Mouse (Mus musculus): Measurements from ENCODE around the gene Pik3ip1.

Pik3ip1 gene

GRCm38 (mm10) chr11:3337961-3338360 is 7.8 kb downstream of the Pik3ip1 start:
- DNase-seq = no peak

GRCm38 (mm10) chr11:3341476-3341875 is 11.3 kb downstream of the Pik3ip1 start:
- no peak for DNase-seq

DNA sequence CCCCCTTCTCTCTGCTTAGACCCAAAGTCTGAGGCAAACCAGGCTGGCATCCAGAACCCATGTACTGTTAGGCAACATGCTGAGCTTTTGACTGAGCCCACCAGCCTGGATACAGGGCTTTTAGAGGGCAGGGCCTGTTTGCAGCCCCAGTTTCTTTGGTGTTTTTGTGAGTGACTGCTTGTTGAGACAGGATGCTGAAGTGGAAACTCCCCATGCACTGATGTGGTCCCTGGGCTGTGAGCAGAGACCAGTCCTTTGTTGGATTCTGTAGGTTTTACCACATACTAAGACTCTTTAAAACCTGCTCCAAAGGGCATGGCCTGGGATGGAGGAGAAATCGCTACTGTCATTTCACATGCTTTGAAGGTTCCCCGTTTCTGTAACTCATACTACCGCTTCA is 14.7 kb downstream of the Pik3ip1 start:
- DNase-seq = no peak

DNA sequence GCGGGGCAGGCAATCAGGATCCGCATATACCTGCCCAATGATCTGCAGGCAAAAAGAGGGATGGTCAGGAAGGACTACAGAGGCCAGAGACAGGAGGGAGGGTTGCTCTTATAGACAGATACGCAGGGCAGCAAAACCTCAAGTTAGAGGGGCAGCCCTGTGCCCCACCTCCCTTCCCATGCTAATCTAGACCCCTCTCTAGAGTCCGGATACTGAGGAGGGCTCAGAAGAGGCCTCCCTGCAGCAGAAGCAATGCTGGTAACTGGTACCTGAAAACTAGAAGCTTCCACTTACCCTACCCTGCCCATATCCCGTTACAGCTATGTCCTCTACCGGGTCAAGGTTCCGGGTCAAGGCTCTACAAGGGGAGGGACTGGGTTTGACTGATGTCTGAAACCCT is 16.1 kb downstream of the Pik3ip1 start:
- no peak for DNase-seq

DNA sequence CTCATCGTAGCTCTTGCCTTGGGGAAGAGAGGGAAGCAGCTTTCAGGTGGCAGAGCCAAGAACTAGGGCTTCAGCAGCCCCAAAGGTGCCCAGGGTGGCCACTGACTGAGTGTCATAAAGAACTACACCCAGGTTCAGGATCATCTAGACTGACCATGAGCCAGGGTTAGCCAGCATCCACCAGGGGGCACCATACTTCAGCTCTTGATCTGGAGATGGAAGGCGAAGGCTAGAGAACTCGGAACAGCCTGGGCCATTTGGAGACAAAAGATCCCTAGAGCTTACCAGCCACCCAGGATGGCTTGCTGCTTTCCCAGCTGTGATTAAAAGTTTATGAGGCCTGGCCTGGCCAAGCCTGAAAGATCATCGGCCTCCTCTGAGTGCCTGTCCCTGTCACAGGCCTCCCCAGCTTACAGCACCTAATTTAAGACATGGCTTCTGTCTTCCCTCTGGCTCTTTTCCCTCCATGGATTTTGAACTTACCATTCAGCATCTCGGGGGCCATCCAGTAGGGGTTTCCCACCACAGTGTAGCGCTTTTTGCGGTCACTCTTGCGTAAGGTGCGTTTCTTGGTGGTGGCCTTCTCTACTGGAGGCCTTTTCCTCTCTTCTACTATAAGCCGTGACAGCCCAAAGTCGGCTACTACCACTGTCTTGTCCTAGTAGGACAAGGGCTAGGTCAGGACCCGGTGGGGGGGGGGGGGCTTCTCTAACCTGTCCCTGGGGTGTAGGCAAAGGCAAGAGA is 17.1 kb downstream of the Pik3ip1 start:
- peak; percentile 92 for DNase-seq

- DNase-seq = no peak
Observed at GRCm38 (mm10) chr11:3347835-3348195, 17.6 kb downstream of the Pik3ip1 start.

GRCm38 (mm10) chr11:3348576-3349342 is 18.6 kb downstream of the Pik3ip1 start:
- peak in 1 of 2 experiments; percentile 34 for DNase-seq

DNA sequence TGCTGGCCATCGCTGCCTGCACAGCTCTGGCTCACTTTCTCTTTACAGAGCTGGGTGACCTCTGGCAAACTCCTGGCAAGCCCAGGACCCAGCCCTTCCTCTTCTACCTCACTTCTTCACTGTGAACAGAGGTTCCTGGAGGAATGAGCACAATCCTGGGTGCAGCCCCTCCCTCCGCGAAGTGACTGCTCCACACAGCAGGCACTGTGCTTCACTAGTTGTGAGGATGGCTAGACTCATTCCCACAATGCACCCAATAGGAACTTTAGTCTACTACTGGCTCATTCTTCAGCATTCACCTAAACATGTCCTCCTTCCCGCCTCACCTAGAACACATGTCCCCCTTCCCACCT is 19.1 kb downstream of the Pik3ip1 start:
- no peak for DNase-seq

DNA sequence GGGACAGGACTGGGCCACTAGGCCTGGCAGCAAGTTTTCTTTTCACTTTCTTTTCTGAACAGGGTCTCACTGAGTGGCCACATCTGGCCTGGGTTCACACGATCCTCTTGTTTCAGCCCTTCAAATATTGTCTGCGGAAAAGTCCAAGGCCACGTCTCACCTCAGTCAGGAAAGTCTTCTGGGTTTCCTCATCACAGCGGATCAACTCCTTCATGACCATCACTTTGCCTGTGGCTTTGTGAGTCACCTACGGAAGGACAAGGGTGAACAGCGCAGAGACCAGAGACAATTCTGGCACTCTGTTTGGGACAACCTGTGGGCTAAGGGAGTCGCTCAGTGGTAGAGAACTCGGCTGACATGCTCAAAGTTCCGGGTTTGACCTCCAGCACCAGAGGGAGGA is 21.9 kb downstream of the Pik3ip1 start:
- no peak for DNase-seq

DNA sequence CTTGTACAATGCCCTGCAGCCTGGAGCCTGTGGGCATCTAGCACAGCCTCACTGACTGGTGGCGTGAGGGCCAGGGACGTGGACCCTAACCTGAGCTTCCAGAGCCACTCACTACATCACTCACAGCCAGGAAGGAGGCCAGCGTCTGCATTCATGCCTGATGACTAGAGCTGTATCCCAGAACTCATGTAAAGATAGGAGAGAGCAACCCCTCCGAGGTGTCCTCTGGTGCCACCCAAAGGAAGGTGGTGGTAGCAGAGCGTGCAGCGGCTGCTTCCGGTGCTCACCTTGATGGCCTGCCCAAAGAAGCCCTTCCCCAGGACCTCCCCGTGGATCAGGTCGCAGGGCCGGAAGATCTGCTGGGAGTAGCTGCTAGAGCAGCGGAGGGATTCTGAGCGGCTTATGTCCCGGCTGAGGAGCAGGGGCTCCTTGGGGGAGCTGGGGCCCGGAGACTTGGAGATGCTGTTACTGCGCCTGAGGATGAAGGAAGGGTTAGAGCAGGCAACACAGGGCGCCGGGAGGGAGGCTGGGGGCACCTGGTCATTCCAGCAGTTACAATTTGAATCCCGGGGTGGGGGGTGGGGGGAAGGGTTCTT is 22.9 kb downstream of the Pik3ip1 start:
- DNase-seq = no peak

GRCm38 (mm10) chr11:3362854-3363253 is 32.7 kb downstream of the Pik3ip1 start:
- no peak for DNase-seq

DNA sequence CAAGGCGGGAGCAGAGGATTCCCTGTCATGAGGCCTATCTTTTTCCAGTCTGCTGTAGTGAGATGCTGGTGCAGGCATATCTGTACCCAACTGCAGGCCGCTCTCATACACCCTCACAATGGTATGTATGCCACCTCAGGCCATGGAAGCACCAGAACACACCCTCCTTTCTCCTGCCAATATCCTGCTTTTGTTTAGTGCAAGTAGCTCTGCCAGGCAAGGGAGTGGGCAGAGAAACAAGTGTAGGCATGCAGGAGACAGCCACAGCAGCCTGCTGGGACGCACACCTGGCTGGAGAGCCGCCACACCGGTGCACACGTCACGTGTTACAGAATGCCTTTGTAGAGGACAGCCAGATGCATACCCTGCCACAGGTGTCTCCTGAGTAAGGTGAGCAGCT is 36.2 kb downstream of the Pik3ip1 start:
- no peak for DNase-seq

DNA sequence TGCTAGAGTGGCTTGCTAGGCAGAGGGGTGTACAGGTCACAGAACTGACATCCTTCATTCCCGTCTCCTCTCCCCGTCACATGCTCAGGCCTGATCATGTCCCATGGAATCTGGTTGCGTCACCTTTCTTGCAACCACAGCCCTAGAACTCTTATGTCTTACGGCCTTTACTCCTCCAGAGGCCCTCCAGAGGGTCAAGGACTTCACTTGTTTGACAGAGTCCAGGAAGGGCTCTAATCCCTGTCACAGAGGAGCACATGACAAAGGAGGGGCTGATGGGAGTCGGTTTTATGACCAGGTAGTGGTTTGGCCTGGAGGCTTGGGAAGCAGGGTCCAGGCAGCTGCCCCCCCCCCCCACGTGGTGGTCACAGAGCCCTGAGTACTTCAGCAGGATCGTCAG is 38.8 kb downstream of the Pik3ip1 start:
- no peak for DNase-seq

DNA sequence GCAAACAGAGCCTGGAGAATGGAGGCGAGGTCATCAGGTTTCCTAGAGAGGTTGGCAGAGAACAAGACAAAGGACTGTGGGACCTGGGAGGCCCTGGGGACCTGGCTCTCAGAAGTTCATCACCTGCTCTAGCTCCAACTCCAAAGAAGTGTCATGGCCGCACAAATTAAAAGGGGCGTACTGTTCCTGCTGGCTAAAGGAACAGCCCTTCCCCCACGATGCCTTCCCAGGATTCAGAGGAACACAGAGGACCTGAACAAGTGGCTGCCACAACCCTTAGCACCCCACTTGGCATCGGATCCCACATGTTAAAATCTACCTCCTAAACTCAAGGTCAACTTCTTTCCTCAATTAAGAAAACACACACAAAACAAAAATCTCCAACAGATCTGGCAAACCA is 39.2 kb downstream of the Pik3ip1 start:
- DNase-seq = no peak

GRCm38 (mm10) chr11:3370162-3370561 is 40.0 kb downstream of the Pik3ip1 start:
- DNase-seq = no peak

DNA sequence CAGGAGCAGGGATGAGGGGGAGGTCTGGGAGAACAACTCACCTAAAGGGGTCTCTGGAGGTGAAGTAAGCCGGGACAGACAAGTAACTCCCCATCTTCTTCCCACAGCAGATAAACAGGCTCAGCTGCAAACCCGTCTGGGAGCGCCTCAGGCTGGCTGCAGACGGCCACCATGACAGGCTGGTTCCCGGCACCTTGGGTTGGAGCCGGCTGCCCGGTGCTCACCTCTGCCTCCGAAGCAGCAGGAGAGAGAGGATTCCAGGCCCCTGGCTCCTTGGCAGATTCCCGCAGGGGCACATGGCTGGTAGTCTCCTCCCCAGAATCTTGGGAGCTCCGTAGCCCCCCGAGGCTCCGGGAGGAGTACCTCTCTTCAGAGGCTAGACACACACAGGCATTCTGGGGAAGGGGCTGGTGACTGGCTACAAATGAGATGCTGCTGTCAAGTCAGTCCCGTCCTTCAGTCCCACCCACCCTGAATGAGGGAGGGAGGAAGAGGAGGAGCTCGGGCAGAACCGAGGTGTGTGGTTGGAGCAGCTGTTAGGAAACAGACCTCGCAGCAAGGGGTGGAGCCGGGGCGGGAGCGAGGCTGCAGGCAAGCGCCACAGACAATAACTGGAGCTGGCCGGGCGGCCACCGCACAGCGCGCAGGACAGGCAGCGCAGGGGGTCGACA is 40.9 kb downstream of the Pik3ip1 start:
- DNase-seq = peak; percentile 84 to 92

DNA sequence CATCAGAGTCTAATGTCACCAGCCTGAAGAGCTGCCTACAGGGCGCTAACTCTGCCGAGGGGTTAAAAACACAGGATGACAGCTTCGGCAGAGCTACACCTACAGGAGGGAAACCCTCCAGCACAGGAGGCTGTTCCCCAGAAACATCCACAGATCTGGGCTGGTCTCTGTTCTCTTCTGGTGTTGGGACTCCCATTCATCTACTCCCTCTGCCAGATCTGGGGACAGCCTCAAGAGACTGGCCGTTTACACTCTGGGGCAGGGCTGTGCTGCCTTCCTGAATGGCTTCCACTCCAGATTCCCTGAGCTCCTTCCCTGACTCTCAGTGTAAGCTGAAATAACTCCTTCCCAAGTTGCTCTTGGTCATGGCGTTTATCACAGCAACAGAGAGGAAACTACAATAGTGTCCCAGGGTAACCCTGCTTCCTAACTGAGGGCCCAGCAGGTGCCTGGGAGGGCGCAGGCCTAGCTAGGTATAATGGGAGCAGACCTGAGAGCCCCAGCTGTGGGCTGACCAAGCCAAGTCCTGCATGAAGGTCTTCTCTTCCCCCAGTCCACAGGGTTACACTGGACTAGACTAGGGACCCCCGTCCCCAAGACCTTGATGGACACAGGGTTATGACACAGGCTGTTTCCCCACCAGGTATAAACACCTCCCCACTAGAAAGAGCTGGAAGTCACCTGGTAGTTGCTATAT is 41.5 kb downstream of the Pik3ip1 start:
- peak in 1 of 2 experiments; percentile 23 for DNase-seq

DNA sequence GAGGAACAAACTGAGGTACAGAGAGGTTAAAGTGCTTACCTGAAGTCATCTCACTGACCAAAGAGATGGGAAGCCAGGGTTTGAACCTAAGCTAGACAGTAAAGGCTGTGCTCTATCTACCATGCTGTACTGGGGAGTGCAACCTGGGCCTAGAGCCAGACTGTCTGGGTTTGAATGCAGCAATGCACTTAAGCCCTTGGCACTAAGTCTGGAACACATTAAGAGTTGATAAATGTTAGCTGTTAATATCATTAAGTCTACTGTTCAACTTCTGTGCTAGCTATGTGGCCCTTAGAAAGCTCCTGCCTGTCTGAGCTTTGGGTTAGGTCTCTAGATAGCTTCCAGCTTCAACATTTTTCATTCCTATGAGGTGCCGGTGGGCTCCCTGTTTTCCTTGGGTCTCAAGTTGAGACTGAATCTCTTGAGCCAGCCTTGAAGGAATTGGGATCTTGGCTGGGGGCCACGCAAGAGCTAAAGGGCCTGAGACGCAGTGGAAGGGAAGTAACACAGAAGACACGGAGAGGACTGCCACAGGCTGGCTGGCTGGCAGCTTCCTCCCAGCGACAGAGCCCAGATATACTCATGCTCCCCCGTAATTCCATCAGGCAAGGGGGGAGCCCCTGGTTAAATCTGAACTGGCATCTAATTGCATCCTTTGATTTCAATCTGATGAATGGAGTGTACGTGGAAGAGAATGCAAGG is 43.5 kb downstream of the Pik3ip1 start:
- DNase-seq = no peak

- no peak for DNase-seq
Observed at GRCm38 (mm10) chr11:3374293-3374645, 44.1 kb downstream of the Pik3ip1 start.

DNA sequence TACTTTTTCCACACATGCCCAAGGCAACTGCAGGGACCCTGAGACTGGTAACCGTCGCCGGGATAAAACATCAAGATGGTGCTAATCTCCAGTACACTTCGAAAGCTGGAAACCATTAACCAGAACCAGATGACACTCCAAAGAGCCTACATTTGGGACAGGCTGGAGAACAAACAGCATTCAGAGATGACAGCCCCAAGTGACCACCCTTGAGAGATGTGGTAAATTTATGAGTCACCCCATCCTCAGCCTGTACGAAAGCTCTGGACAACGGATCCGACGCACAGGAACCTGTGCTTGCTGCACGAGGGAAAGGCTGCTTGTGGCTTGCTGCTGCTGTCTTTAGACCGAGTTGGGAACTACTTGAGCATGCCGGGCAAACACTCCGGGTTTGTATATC is 44.5 kb downstream of the Pik3ip1 start:
- DNase-seq = no peak

DNA sequence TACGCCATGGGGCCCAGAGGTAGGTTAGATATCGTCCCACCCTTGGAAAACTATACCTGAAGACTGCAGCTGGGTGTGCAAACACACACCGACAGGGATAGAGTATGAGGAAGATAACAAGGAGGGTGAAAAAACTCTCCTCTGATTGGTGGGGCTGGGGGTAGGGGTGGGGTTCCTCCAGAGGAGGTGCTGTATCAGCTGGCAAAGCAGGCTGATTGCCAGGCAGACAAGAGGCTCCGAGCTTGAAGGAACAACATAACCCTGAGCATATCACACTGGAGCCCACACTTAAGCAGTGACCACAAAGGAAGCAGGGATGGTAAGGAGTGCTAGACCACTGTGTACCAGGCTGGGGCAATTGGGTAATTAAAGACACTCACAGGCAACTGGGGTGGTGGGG is 49.2 kb downstream of the Pik3ip1 start:
- DNase-seq = no peak

DNA sequence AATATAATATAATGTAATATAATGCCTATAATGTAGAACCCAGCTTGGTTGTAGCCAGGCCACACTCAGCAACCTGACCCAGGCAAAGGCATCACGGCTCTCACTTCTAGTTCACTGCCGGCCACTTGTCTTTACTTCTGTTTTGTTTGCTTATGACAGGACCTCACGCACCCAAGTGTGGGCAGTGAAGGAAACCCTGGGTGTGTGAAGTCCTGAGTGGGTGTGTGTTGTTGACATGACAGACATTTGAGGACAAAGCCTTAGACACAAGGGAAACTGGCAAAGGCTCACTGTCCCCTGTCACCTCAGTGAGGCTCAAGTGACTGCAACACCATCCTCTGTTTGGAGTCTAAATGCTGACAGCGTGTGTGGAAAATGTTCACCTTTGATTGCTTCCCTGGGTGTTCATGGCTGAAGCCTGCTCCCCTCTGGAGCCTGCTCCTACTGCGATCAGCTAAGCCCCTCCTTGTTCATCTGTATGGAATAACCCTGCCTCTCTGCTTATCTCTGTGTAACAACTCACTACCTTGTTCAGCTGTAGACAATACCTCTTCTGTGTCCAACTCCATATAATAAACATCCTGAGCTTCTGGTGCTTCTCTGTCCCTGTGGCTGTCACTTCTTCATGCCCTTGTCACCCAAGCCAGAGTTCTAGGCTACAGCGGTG is 51.1 kb downstream of the Pik3ip1 start:
- DNase-seq = no peak
